Mouse (Mus musculus): Measurements from ENCODE around the gene Ncaph2. TPM values are rescaled to one million over a fixed set of nuclear protein-coding genes. Genes with fewer than 3 reads are reported as not detected.

Gene Ncaph2
- total RNA-seq (2021): 67.8 and 88.4 TPM in 2 replicates
- long read RNA-seq, transcript Ncaph2-209 (20 exons, 3,255 nt): minor isoform, 18 of 152 reads
- long read RNA-seq, transcript Ncaph2-202 (20 exons, 3,299 nt): major isoform, 79 of 152 reads
- long read RNA-seq, transcript Ncaph2-203 (20 exons, 3,302 nt): minor isoform, 12 of 152 reads
- long read RNA-seq, transcript Ncaph2-201 (20 exons, 3,223 nt): minor isoform, 6 of 152 reads
- long read RNA-seq, partial matches to known transcripts: 15 of 152 reads
- long read RNA-seq, other reads (novel, unspliced or antisense): 22 of 152 reads

DNA sequence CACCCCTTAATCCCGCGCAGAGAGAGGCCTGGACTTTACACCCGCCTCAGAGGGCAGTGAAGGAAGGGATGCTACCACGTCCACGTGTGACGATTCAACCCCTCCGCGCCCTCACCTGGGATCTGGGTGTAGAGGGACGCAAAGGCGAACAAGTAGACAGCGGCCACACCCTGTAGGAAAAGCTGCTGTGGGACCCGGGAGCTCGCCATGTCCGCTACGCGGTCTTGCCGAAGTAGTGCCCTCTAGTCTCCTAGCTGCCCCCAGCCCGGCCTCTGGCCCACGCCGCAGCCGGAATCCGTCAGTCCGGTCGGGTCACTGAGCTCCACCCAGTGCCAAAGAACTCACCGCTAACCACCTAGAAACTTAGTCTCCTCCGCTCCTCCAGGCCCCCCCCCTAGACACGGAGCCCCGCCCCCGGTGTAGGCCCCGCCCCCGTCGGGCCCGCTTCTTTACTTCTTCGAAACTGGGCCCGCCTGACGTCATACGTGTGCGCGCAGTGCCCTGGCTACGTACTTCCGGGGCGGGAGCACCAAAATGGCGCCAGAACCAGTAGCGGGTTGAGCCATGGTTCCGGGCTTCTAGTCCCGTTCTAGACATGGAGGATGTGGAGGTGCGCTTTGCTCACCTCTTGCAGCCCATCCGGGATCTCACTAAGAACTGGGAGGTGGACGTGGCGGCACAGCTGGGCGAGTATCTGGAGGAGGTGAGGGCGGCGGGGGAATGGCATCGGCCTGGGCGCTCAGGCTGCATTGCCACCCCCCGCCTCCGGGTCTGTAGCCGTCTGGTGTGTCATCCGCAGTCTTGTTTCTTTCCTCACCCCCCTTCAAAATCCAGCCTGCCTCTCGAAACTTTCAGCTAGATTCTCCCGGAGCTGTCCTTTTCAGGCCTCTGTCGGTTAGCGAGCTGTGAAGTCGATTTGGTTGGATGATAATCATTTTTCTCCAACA, at the start of gene Ncaph2, which contains the start of gene Lmf2:
TSS of gene Ncaph2 (plus strand) at position 479 of the 947 bp plus-strand sequence.
TSS of gene Lmf2 (minus strand) at position 419 of the 947 bp plus-strand sequence.
- DNase-seq: peak; percentile 97

DNA sequence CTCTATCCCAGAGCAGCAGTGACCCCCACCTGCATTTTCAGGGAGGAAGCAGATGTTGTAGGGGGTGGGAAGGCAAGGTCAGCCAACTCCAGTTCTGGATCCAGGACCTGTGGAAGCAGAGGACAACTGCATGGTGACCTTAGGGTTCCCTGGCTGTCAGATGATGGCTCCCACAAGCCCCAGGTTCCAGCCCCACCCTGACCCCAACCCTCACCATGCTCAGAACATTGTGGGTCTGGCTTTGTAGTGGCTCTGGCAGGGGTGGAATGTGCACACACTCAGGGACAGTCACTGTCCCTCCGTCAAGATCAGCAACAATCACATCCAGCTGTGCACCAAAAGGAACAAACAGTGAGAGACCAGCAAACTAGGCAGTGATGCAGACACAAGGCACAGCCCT, 49.6 kb upstream of the Ncaph2 start:
- no peak for DNase-seq

GRCm38 (mm10) chr15:89307461-89307860, 48.1 kb upstream of the Ncaph2 start:
- no peak for DNase-seq

DNA sequence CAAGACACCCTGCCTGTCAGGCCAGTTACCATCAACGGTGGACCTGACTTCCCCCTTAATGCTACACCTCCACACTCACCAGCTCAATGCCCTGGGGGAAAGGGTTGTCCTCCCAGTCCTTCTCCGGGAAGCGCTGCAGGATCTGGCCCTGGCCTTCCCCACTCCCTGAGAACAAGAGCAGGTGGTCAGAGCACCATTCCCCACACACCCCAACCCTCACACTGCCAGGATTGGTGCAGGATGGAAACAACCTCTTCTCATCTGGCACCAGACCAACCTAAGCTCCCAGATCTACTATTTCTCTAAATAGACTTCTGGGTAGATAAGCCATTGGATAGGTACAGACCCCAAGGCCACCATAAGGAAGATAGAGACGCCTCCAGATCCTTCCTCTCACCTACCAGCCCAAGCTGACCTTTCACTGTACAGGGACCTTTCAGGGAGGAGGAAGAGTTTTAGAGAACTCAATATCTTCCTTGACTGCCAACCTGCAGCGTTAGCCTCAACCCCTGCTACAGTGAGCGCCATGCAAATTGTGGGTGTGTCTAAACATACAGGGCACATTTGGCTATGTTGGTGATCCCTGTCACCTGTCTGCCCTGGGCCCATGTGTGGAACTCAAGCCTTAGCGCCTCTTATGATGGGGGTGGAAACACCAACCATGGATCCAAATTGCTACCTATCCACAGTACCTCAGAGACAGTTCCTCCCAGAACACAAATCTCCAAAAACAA, 46.9 kb upstream of the Ncaph2 start:
- no peak for DNase-seq

- DNase-seq: no peak
Measured at GRCm38 (mm10) chr15:89309962-89310498, 45.5 kb upstream of the Ncaph2 start.

GRCm38 (mm10) chr15:89313359-89313758, 42.2 kb upstream of the Ncaph2 start:
- no peak for DNase-seq

DNA sequence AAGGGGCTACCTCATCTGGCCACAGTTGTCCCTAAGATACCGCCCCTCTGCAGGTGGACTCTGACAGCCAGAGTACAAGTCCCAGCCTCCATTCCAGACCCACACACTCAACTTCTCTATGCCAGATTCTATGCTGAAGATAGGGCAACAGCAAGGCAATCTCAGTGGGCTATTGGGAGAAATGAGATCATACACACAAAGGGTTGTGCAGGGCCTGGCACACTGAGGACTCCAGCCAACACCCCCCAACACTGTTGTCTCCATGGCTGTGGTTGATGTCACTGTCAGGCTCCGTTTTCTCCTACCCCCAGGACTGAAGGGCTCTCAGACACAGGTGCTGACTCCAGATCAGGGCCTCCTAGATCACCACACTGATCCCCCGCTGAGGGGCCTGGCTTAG, 41.4 kb upstream of the Ncaph2 start:
- DNase-seq: no peak

DNA sequence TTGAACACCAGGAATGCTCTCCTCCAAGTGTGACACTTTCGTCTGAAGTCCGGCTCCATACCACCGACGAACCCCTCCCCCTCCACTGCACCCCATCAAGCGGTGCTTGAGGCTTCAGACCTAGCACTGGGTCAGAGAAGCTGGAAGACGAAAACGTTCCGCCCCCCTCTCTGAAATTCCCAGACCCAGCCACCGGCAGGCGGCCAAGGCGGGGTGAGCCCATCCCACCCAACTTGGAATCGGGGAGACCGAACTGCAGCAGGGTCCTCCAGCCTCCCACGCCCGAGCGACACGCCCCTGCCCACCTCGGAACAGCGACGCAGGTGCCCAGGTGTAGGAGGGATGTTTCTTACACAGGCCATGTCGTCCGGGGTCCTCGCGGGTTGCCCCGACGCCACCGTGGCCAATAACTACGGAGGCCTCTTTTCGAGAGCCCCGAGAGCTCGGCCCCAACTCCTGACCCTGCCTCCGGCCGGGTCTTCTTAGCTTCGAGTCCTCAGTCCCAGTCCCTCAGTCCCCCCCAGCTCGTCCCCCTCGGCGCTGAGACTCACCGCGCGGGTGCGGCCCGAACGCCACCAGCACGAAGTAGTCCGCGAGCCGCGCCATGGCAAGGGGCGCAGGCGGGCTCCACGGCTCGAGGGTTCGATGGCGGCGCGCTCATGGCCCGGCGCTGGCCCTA, 40.9 kb upstream of the Ncaph2 start:
- DNase-seq: no peak

- peak; percentile 98 for DNase-seq
Measured at GRCm38 (mm10) chr15:89315190-89315731, 40.3 kb upstream of the Ncaph2 start, which contains the start of gene Sbf1. TSS of gene Sbf1 (minus strand) at chr15:89315311.

DNA sequence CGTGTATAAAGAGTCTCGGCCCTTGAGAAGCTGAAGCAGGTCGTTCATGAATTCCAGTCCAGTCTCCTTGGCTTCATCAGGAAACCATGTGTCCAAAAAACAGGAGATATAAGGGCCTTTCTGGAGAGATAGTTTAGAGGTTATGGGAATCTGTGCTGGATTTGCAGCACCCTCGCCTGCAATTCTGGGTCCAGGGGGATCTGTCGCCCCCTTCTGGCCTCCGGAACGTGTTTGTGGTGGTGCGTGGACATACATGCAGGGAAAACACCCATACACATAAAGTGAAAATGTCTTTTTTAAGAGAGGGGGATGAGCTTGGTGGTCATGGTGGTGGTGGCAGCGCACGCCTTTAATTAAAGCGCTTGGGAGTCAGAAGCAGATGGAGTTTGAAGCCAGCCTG, 39.4 kb upstream of the Ncaph2 start:
- no peak for DNase-seq

- no peak for DNase-seq
Measured at GRCm38 (mm10) chr15:89321264-89321663, 34.3 kb upstream of the Ncaph2 start.

DNA sequence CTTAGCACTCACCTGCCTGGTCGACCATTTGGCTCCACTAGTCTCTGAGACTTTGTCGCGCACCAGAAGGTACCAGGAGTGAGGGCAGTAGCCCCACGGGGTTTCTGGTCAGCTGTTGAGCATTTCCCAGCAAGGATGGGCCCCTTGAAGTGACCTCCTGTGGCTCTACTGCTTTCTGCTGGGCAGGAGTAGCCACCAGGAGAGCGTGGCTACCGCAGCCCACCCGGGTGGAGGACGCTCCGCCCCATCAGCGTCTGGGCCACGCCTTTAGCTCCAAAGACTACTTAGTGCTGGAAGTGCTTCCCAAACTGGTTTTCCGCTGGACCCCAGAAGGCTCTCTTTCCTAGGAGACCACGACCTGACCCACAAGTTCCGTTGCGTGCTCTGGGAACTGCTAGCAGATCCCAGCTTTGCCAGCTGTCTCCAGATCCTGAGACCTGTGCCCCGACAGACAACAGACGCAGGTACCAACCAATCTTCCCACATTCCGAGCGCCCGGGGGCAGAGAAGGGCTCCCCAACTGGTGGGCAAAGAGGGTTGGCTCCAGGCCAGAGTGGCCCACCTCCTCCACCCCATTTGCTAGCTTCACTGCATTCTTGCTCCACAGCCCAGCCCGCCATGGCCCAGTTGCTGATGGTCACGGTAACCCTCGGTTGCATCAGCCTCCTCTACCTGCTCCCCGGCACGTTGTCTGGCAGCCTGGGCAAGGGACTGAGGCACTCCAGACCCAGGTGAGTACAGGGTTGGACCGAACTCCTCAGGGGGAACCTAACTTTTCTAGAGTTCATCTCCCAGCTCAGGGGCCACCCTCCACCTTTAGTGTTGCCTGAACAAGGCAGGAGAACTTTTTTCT, 32.6 kb upstream of the Ncaph2 start, which contains the start of gene Adm2:
TSS of gene Adm2 (plus strand) at position 51 of the 853 bp plus-strand sequence.
- DNase-seq: no peak

DNA sequence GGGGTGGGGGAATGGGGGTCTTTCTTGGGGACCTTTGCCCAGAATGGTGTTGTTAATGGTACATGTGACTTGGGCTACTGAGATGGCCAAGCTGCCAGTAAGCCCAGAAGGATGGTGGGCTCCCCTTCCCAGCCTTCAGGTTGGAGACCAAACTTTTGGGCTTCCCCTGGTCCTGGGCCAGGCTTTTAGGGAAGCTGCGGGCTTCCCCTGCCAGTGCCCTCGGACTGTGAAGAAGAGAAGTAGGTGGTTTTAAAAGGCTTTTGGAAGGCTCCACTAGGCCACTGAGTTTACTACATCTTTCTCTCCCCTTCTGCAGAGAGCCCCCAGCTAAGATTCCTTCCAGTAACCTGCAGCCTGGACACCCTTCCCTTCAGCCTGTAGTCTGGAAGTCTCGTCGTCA, 31.9 kb upstream of the Ncaph2 start:
- DNase-seq: no peak

DNA sequence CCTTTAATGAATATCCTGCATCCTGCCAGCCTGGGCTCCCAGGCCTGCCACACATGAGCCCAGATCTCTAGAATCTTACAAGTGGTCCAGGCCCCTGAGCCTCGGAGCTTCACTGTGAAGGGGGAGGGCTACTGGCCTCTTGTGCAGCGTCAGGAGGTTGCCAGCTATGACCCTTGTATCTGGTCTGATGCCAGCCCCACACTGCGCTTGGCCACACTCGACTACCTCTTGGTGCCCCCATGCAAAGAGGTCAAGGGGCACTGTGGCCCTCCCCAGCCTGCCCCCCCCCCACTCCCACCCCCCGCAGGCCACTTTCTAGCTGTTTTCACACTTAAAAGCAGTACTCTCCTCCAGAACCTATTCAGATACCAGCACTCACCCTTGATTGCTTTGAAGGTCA, 29.1 kb upstream of the Ncaph2 start:
- DNase-seq: no peak

DNA sequence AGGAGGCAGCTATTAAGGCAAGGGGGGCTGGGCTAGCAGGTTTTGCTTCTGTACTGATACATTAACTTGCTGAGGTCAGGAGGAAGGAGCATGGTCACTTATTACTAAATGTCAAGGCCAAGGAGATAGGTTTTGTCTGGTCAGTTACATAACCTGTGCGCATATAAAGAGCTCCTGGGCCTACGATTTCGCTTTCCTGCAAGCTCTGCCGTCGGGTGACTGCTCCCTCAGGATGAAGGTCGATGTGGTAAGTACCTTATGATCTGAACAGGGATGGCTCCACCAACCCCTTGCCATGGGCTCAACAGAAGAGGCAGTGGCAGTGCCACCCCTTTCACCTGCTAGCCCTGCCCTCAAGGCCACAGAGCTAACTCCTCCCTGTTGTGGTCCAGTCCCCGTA, 21.2 kb upstream of the Ncaph2 start, which contains the start of gene Miox:
TSS of gene Miox (plus strand) at position 128 of the 400 bp plus-strand sequence.
- no peak for DNase-seq

DNA sequence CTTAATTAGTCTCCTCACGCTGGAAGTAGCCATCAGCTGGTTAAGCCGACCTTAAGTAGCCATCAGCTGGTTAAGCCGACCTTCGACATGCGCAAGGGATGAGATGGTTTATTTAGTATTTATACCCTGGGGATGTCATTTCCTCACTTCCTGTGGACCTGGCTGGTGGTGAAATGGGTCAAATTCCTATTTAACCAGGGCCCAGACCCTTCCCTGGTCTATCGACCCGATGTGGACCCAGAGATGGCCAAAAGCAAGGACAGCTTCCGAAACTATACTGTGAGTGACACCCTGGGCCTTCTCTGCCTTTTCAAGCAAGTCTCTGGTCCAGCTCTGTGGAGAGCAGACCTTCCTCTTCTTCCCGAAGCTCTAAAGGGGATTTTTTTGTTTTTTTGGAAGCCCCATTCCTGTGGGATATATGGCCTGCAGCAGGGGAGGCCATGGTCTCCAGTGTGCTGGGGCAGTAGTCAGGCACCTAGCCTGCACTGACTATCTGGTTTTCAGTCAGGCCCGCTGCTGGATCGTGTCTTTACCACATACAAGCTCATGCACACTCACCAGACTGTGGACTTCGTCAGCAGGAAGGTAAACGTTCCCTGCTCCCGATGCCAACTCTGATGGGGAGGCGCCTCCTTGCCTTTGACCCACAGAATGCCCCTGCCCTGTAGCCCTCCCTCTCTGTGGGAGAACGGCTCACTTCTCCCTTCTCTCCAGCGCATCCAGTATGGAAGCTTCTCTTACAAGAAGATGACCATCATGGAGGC, 20.6 kb upstream of the Ncaph2 start:
- DNase-seq: no peak

- DNase-seq: no peak
Measured at GRCm38 (mm10) chr15:89336422-89336821, 19.1 kb upstream of the Ncaph2 start.

DNA sequence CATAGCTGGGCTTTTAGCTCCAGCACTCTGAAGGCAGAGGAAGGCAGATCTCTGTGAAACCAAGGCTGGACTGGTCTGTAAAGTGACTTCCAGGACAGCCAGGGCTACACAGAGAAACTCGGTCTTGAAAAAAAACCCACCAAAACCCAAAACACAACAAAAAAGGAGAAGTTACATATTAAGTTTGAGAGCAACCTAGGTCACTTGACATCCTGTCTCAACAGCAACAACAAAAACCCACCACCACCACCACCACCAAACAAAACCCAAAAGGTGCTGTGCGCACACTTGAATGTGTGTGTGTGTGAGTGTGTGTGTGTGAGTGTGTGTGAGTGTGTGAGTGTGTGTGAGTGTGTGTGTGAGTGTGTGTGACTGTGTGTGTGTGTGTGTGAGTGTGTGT, 15.8 kb upstream of the Ncaph2 start:
- DNase-seq: no peak

GRCm38 (mm10) chr15:89340136-89340535, 15.4 kb upstream of the Ncaph2 start:
- DNase-seq: no peak

All from adrenal gland, postnatal 25 days (tissue).